Mouse (Mus musculus): Measurements from ENCODE around the gene Gm525.

DNA sequence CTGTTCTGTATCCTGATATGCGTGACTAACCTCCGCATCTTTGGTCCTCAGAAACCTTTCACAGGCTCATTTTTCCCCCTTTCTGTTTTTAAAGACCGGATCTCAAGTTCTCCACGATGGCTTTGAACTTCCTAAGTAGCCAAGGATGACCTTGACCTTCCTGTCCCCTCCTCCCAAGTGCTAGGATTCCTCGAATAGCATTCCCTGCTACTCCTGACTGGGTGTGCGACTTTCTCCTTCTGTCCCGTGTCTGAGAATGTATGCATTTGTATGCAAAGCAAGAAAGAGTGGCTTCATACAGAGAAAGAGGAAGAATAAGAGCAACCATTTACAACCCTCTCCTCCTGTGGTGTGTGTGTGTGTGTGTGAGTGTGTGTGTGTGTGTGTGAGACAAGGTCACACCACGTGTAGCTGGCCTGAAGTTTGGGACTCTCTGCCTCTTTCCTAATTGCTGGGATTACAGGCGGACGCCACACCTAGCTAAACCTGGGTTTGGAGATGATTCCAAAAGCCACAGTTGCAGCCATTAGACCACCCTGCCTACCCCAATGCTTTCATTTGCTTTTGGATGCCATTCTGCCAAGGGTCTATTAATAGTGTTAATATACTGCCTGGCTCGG lies 5.7 kb upstream of the Gm525 start:
- TF ChIP-seq POLR2A (IDR thresholded peaks at IDR 0.05; ENCODE audit: low read depth, low read length) (no peak), CTCF (IDR thresholded peaks at IDR 0.05; ENCODE audit: extremely low read depth, insufficient read length, insufficient replicate concordance, low read depth, low read length) (no peak)
